Mouse (Mus musculus) liver, embryonic 14.5 days (tissue): ENCODE data around the gene Ciita.

Experiments used
- CTCF ChIP-seq: IDR thresholded peaks from 2 replicates; pipeline ENCODE4 v1.5.1; 2016; ENCODE audit warnings: antibody characterized with exemption, low read depth, control low read depth
- EP300 ChIP-seq: IDR thresholded peaks from 2 replicates; pipeline ENCODE4 v1.6.1; 2016; ENCODE audit warnings: antibody characterized with exemption, low read depth

DNA sequence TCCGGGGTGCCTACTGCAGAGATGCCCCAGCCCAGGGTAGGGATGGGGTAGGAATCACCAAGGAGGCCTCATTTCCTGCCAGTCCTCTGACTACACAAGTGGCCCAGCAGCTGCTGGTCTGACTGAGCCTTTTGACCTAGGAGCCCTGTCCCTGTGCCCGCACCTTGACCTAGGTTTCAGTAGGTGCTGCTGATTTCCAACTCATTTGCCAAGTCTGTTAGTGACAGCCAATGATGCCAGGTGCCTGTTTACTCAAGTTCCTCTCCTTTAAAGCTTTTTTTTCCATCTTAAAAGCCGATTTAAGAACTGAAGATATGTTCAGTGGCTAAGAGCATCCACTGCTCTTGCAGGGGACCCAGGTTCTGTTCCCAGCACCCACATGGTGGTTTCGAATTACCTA lies 53.9 kb downstream of the Ciita start:
- no peak for TF ChIP-seq EP300
- TF ChIP-seq CTCF = no peak
